Mouse (Mus musculus): ENCODE data around the gene Tshr.
"Not testable (repeated sequence)": the region's sequence is repeated elsewhere in the genome, so short reads cannot be mapped to it uniquely, and the experiment has no call there.

GRCm38 (mm10) chr12:91557358-91558005 lies 173.1 kb downstream of the Tshr start:
- TF ChIP-seq CHD2 (IDR thresholded peaks at IDR 0.05; ENCODE audit: low read depth, low read length); MAFK (IDR thresholded peaks at IDR 0.05; ENCODE audit: insufficient read depth, low read depth, low read length); ZC3H11A (IDR thresholded peaks at IDR 0.05; ENCODE audit: borderline replicate concordance, low read depth, low read length): not testable (repeated sequence)

Data from ES-E14 (cell line).